In the genomic region with DNA sequence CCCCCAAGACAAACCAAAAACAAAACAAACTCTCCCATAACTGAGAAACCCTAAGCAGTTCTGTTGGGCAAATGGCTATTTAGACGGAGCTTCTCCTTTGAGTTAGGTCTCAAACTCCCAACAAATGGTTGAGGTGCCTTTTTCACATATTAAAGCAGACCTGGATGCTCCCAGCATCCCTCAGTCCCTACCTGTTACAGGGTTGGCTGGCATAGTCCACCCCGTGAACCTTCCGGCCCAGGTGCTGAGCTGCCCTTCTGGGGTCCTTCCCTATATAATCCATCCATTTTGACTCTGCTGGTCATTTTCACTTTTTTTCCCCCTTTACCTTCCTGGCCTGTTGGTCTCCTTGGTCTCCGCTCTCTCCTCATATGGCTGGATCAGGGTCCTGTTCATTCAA, we compare ENCODE assay signal across 9 mouse cellular contexts. TPM values are rescaled to one million over a fixed set of nuclear protein-coding genes. Genes with fewer than 3 reads are reported as not detected.
DNase-seq lines count a peak whose midpoint lies in the region; ATAC-seq and TF ChIP-seq lines count a peak whose summit lies in the region.
"Had no signal": no experiment of that assay in that cellular context is flagged by ENCODE, and none has a peak within 500 bp of the region (broad histone marks: within the 10 kb centered on the region; RNA-seq: fewer than 3 reads in every experiment).

No protein-coding gene starts in this region.

- H3K4me2 ChIP-seq in kidney, embryonic 16.5 days (replicated peaks; ENCODE audit: low read depth, low read length) = peak overlapping the region; percentile 67
- peak overlapping the region; percentile 62 for H3K4me2 ChIP-seq in embryonic facial prominence, embryonic 12.5 days (replicated peaks)
- peak overlapping the region; percentile 54 for H3K4me2 ChIP-seq in hindbrain, postnatal 0 days (ENCODE audit: low read depth, low read length)
- H3K4me2 ChIP-seq in midbrain, embryonic 16.5 days (ENCODE audit: low read length) = peak overlapping the region; percentile 60

- WGBS in kidney, embryonic 16.5 days = 86% methylated on average over 4 of the region's 4 CpGs
- WGBS in embryonic facial prominence, embryonic 12.5 days = 92% methylated on average over 4 of the region's 4 CpGs
- WGBS in hindbrain, postnatal 0 days = 89% methylated on average over 4 of the region's 4 CpGs
- WGBS in midbrain, embryonic 16.5 days = 93% methylated on average over 4 of the region's 4 CpGs
- WGBS in cerebellum, adult 2 months = 79% methylated on average over 4 of the region's 4 CpGs

- DNase-seq in kidney, adult 11 months = no peak
- DNase-seq in hindbrain, postnatal 0 days (ENCODE audit: low spot score) = no peak
- DNase-seq in cerebellum, adult 2 months = no peak
- no peak for DNase-seq in layer of hippocampus, adult 8-10 months (ENCODE audit: low spot score in 2 of 2)
- DNase-seq in urinary bladder, postnatal 14 days (ENCODE audit: low spot score) = no peak

- no peak for TF ChIP-seq CTCF in hindbrain, postnatal 0 days (IDR thresholded peaks at IDR 0.05; ENCODE audit: low read depth)
- no peak for TF ChIP-seq CTCF in cerebellum, adult 2 months (IDR thresholded peaks at IDR 0.05; ENCODE audit: borderline replicate concordance, insufficient read depth, low read depth, low read length)

- H3K9me3 ChIP-seq in kidney, embryonic 16.5 days (ENCODE audit: low read length) = peaks cover 6% of the 10 kb centered on the region; the same call in 1 of the 2 replicates
- H3K9me3 ChIP-seq in embryonic facial prominence, embryonic 12.5 days = 0 out of 2 replicates have a peak, but pooled peaks cover 5% of the 10 kb centered on the region
- H3K9me3 ChIP-seq in hindbrain, postnatal 0 days (ENCODE audit: low read length) = no peaks in the 10 kb centered on the region
- peaks cover 3% of the 10 kb centered on the region; the same call in 1 of the 2 replicates for H3K9me3 ChIP-seq in midbrain, embryonic 16.5 days (replicated peaks; ENCODE audit: control insufficient read depth, low read length, poor library complexity, severe bottlenecking)

- no peaks in the 10 kb centered on the region for H3K27me3 ChIP-seq in kidney, embryonic 16.5 days (ENCODE audit: insufficient read depth, low read length)
- H3K27me3 ChIP-seq in embryonic facial prominence, embryonic 12.5 days = no peaks in the 10 kb centered on the region
- H3K27me3 ChIP-seq in hindbrain, postnatal 0 days (ENCODE audit: insufficient read depth, low read length) = no peaks in the 10 kb centered on the region
- no peaks in the 10 kb centered on the region for H3K27me3 ChIP-seq in midbrain, embryonic 16.5 days (ENCODE audit: control insufficient read depth, insufficient read depth, low read depth, low read length)
- H3K27me3 ChIP-seq in cerebellum, adult 2 months (ENCODE audit: control insufficient read depth, insufficient read depth, low read length) = no peaks in the 10 kb centered on the region

- ATAC-seq in kidney, embryonic 16.5 days (ENCODE audit: low FRiP score, low TSS enrichment) = 0 out of 2 replicates have a peak, but pooled peaks have one; percentile 3
- ATAC-seq in embryonic facial prominence, embryonic 12.5 days (ENCODE audit: insufficient number of reproducible peaks, insufficient read depth, low FRiP score, low TSS enrichment) = no peak
- no peak; the same call in 1 of the 2 replicates for ATAC-seq in hindbrain, postnatal 0 days
- no peak; the same call in 1 of the 2 replicates for ATAC-seq in midbrain, embryonic 16.5 days

- H3K27ac ChIP-seq in kidney, embryonic 16.5 days (ENCODE audit: low read length) = no peak overlapping the region
- H3K27ac ChIP-seq in embryonic facial prominence, embryonic 12.5 days = peak overlapping the region; percentile 73; the same call in 1 of the 2 replicates
- H3K27ac ChIP-seq in hindbrain, postnatal 0 days = peak overlapping the region; percentile 80; the same call in 1 of the 2 replicates
- peak overlapping the region; percentile 92 for H3K27ac ChIP-seq in midbrain, embryonic 16.5 days (ENCODE audit: low read length)
- no peak overlapping the region; the same call in 1 of the 2 replicates for H3K27ac ChIP-seq in cerebellum, adult 2 months (ENCODE audit: insufficient read depth, low read length)

- H3K36me3 ChIP-seq in kidney, embryonic 16.5 days (ENCODE audit: insufficient read depth, low read length) = 0 out of 2 replicates have a peak, but pooled peaks cover 3% of the 10 kb centered on the region
- no peaks in the 10 kb centered on the region for H3K36me3 ChIP-seq in embryonic facial prominence, embryonic 12.5 days
- no peaks in the 10 kb centered on the region for H3K36me3 ChIP-seq in hindbrain, postnatal 0 days (ENCODE audit: insufficient read depth, low read length)
- peaks cover 5% of the 10 kb centered on the region; the same call in 1 of the 2 replicates for H3K36me3 ChIP-seq in midbrain, embryonic 16.5 days (ENCODE audit: control insufficient read depth, insufficient read depth, low read length)

- peaks cover 11% of the 10 kb centered on the region for H3K4me1 ChIP-seq in kidney, embryonic 16.5 days (ENCODE audit: insufficient read depth, low read length)
- H3K4me1 ChIP-seq in embryonic facial prominence, embryonic 12.5 days = peaks cover 10% of the 10 kb centered on the region; the same call in 1 of the 2 replicates
- H3K4me1 ChIP-seq in hindbrain, postnatal 0 days (ENCODE audit: insufficient read depth, low read length) = peaks cover 5% of the 10 kb centered on the region; the same call in 1 of the 2 replicates
- H3K4me1 ChIP-seq in midbrain, embryonic 16.5 days (ENCODE audit: control insufficient read depth, insufficient read depth, low read length) = peaks cover 20% of the 10 kb centered on the region
- H3K4me1 ChIP-seq in cerebellum, adult 2 months (ENCODE audit: control insufficient read depth, insufficient read depth, low read length) = no peaks in the 10 kb centered on the region

- TF ChIP-seq POLR2A in cerebellum, adult 2 months (IDR thresholded peaks at IDR 0.05; ENCODE audit: borderline replicate concordance, insufficient read depth, low read length) = no peak

- peak overlapping the region; percentile 78 for H3K4me3 ChIP-seq in kidney, embryonic 16.5 days (ENCODE audit: low read length)
- H3K4me3 ChIP-seq in embryonic facial prominence, embryonic 12.5 days = peak overlapping the region; percentile 91
- peak overlapping the region; percentile 81 for H3K4me3 ChIP-seq in hindbrain, postnatal 0 days (ENCODE audit: low read length)
- H3K4me3 ChIP-seq in midbrain, embryonic 16.5 days (ENCODE audit: low read depth, low read length) = peak overlapping the region; percentile 82
- no peak overlapping the region for H3K4me3 ChIP-seq in cerebellum, adult 2 months (replicated peaks; ENCODE audit: insufficient read depth, low read depth, low read length)

- peak overlapping the region; percentile 78 for H3K9ac ChIP-seq in kidney, embryonic 16.5 days (replicated peaks; ENCODE audit: low read length)
- peak overlapping the region; percentile 82; the same call in 1 of the 2 replicates for H3K9ac ChIP-seq in embryonic facial prominence, embryonic 12.5 days
- H3K9ac ChIP-seq in hindbrain, postnatal 0 days (replicated peaks; ENCODE audit: low read length) = peak overlapping the region; percentile 87; the same call in 1 of the 2 replicates
- H3K9ac ChIP-seq in midbrain, embryonic 16.5 days (ENCODE audit: low read depth, low read length) = peak overlapping the region; percentile 93

RNA-seq across cellular contexts. Expression of a gene that starts 0.5 kb away (rescaled TPM):
- 62.8 and 72.5 TPM in 2 replicates for polyA plus RNA-seq in kidney, embryonic 16.5 days (2015; fragmentation: Nextera tagmentation; extraction: Ambion mirVana)
- 101 and 112 TPM in 2 replicates for polyA plus RNA-seq in embryonic facial prominence, embryonic 12.5 days (2016; fragmentation: Nextera tagmentation; extraction: Ambion mirVana)
- 73.7 and 82.9 TPM in 2 replicates for total RNA-seq in hindbrain, postnatal 0 days (2014; rRNA removed)
- polyA plus RNA-seq in hindbrain, postnatal 0 days (2015; fragmentation: Nextera tagmentation; extraction: Ambion mirVana) = 332 and 344 TPM in 2 replicates
- polyA plus RNA-seq in midbrain, embryonic 16.5 days (2015; fragmentation: Nextera tagmentation; extraction: Ambion mirVana) = 363 and 379 TPM in 2 replicates
- 91.1 and 93.2 TPM in 2 replicates for polyA plus RNA-seq in cerebellum, adult 2 months (2012; rRNA removed)
- total RNA-seq in layer of hippocampus, adult 8-10 months (2022) = 100 to 1,000 TPM; 115 to 156 (median 130) TPM

RNA-seq across cellular contexts. Expression of a gene that starts 47.6 kb away (rescaled TPM):
- 25.7 and 25.9 TPM in 2 replicates for polyA plus RNA-seq in kidney, embryonic 16.5 days (2015; fragmentation: Nextera tagmentation; extraction: Ambion mirVana)
- 37.0 and 38.9 TPM in 2 replicates for polyA plus RNA-seq in embryonic facial prominence, embryonic 12.5 days (2016; fragmentation: Nextera tagmentation; extraction: Ambion mirVana)
- total RNA-seq in hindbrain, postnatal 0 days (2014; rRNA removed) = 55.3 and 56.6 TPM in 2 replicates
- polyA plus RNA-seq in hindbrain, postnatal 0 days (2015; fragmentation: Nextera tagmentation; extraction: Ambion mirVana) = 19.1 and 20.9 TPM in 2 replicates
- polyA plus RNA-seq in midbrain, embryonic 16.5 days (2015; fragmentation: Nextera tagmentation; extraction: Ambion mirVana) = 20.0 and 20.7 TPM in 2 replicates
- polyA plus RNA-seq in cerebellum, adult 2 months (2012; rRNA removed) = 318 and 354 TPM in 2 replicates
- total RNA-seq in layer of hippocampus, adult 8-10 months (2022) = 100 to 1,000 TPM; 248 to 260 (median 255) TPM

RNA-seq across cellular contexts. Expression of a gene that starts 51.8 kb away (rescaled TPM):
- 0.36 and 0.97 TPM in 2 replicates for polyA plus RNA-seq in kidney, embryonic 16.5 days (2015; fragmentation: Nextera tagmentation; extraction: Ambion mirVana)
- polyA plus RNA-seq in embryonic facial prominence, embryonic 12.5 days (2016; fragmentation: Nextera tagmentation; extraction: Ambion mirVana) = 1.2 and 2.3 TPM in 2 replicates
- not detected in 2 replicates for total RNA-seq in hindbrain, postnatal 0 days (2014; rRNA removed)
- polyA plus RNA-seq in hindbrain, postnatal 0 days (2015; fragmentation: Nextera tagmentation; extraction: Ambion mirVana) = 3.8 and 3.9 TPM in 2 replicates
- polyA plus RNA-seq in midbrain, embryonic 16.5 days (2015; fragmentation: Nextera tagmentation; extraction: Ambion mirVana) = 5.2 and 5.5 TPM in 2 replicates
- not detected in 2 replicates for polyA plus RNA-seq in cerebellum, adult 2 months (2012; rRNA removed)
- not detected for total RNA-seq in layer of hippocampus, adult 8-10 months (2022)
- total RNA-seq: layer of hippocampus, adult 18-20 months had no signal

Comparison
In these comparisons a context has a peak if more than half of its experiments do, and no peak if none do; other contexts are left out.
1. H3K27ac ChIP-seq: peak in embryonic facial prominence, embryonic 12.5 days (single experiment), hindbrain, postnatal 0 days (single experiment) and midbrain, embryonic 16.5 days (single experiment); none in kidney, embryonic 16.5 days (single experiment) and cerebellum, adult 2 months (single experiment).
2. Peak in every context shown above with its lines, with median percentiles within 50 percentile points of each other: H3K4me2 ChIP-seq and H3K9ac ChIP-seq.